Mouse (Mus musculus) heart, embryonic 15.5 days (tissue): ENCODE measurements around the gene Stk32b. TPM values are rescaled to one million over a fixed set of nuclear protein-coding genes. Genes with fewer than 3 reads are reported as not detected.

Experiments used
- ATAC-seq: fragments of 200-750 bp; cut with Nextera tagmentation; replicated peaks from 2 replicates; pipeline ENCODE4 v1.8.0; 2017; ENCODE audit warnings: low read depth, moderate TSS enrichment; ENCODE audit not compliant: insufficient number of reproducible peaks, insufficient read depth, low FRiP score
- H3K27ac ChIP-seq: fragments of 300-500 bp; sonication (generic); 2 replicates; pipeline ENCODE4 v1.5.1; 2015; ENCODE audit warnings: mild to moderate bottlenecking, inconsistent platforms
- H3K27me3 ChIP-seq: fragments of 300-500 bp; sonication (generic); 2 replicates; pipeline ENCODE4 v1.6.1; 2015; ENCODE audit warnings: inconsistent platforms
- H3K36me3 ChIP-seq: fragments of 300-500 bp; sonication (generic); 2 replicates; pipeline ENCODE4 v1.6.1; 2015; ENCODE audit warnings: mild to moderate bottlenecking, inconsistent platforms
- H3K4me1 ChIP-seq: fragments of 300-500 bp; sonication (generic); replicated peaks from 2 replicates; pipeline ENCODE4 v1.6.1; 2015; ENCODE audit warnings: inconsistent platforms
- H3K4me2 ChIP-seq: fragments of 300-500 bp; sonication (generic); 2 replicates; pipeline ENCODE4 v1.6.1; 2015; ENCODE audit warnings: inconsistent platforms, mild to moderate bottlenecking, moderate library complexity
- H3K4me3 ChIP-seq: fragments of 300-500 bp; sonication (generic); 2 replicates; pipeline ENCODE4 v1.5.1; 2015; ENCODE audit warnings: mild to moderate bottlenecking, inconsistent platforms
- H3K9ac ChIP-seq: fragments of 300-500 bp; sonication (generic); 2 replicates; pipeline ENCODE4 v1.6.1; 2015; ENCODE audit warnings: mild to moderate bottlenecking, inconsistent platforms
- H3K9me3 ChIP-seq: fragments of 300-500 bp; sonication (generic); replicated peaks from 2 replicates; pipeline ENCODE4 v1.6.1; 2016; ENCODE audit warnings: inconsistent platforms
- WGBS: fragments of 180-500 bp; shearing (Covaris S2); methylation state at CpG from one replicate; pipeline ENCODE4 v1.1.7; 2015; ENCODE audit warnings: mixed read lengths; 5-methylcytosine and 5-hydroxymethylcytosine counted together
- polyA plus RNA-seq: library from polyadenylated mRNA; unstranded; fragments of >200 nt; fragmentation: Nextera tagmentation; extraction: Ambion mirVana; gene quantifications from 2 replicates; pipeline ENCODE4 v1.2.1, GENCODE M21; 2015

Stk32b gene
- polyA plus RNA-seq, 1 experiment from 2014 or later = 0.79 TPM

DNA sequence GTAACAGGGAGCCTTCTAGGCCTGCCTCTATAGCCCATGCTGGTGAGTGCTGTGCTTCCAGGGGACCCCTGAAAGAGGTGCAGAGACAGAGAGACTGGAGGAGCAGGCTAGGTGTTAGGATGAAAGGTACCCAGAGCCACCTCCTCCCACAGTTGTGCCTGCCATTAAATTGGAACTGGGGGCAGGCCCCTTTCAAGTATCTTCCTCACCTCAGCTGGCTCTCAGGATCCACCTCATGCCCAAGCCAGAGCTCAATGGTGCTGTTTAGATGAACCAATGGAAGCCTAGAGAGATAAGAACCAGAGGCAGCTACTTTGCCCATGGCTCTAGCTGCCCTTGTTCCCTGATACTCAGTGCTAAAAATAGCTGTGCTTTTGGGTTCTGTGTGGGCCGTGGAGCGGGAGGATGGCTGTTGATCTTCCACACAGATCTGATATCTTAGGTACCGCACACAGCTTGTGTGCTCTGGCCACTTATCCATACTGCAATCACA, 221.9 kb downstream of the Stk32b start:
- H3K27me3 ChIP-seq = no peaks in the 10 kb centered on the region
- peak overlapping the region; percentile 22; the same call in 1 of the 2 replicates for H3K4me2 ChIP-seq
- H3K4me1 ChIP-seq = peaks cover 14% of the 10 kb centered on the region
- H3K9ac ChIP-seq = no peak overlapping the region
- H3K27ac ChIP-seq = peak overlapping the region; percentile 57
- no peak overlapping the region for H3K4me3 ChIP-seq
- H3K9me3 ChIP-seq = no peaks in the 10 kb centered on the region
- ATAC-seq = peak; percentile 66
- WGBS = 28% methylated on average over 3 of the region's 3 CpGs
- no peaks in the 10 kb centered on the region for H3K36me3 ChIP-seq

DNA sequence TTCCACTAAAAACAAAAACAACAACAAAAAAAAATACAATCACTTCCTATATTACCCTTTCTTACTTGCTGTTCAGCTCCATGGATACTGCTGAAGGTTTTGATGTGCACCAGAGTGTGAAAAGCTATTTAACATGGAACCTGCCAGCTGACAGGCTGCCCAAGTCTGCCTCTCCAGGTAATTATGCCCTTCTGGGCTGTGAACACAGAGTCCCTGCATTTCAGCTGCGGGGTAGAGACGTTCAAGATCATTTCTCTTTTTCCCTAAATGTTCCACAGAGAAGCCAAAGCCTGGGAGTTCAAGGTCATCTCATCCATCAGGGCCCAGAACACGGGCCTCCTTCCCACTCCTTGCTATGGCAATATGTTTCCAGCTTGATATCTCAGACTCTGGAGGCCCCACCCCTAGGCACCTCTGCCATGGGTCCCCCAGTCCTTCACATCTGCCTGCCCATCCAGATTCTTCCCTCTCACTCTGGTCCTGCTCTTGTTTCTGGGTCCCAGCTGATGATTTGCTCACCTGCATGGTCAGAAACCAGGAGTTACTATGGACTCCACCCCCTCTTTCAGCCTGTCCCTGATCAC, 244.9 kb downstream of the Stk32b start:
- Histone ChIP-seq H3K4me1 (no peaks in the 10 kb centered on the region), H3K4me2 (no peak overlapping the region), H3K27me3 (no peaks in the 10 kb centered on the region), H3K9ac (no peak overlapping the region), H3K36me3 (no peaks in the 10 kb centered on the region), H3K4me3 (no peak overlapping the region), H3K9me3 (no peaks in the 10 kb centered on the region), H3K27ac (no peak overlapping the region)
- 75% methylated on average over 3 of the region's 3 CpGs for WGBS
- ATAC-seq = no peak

DNA sequence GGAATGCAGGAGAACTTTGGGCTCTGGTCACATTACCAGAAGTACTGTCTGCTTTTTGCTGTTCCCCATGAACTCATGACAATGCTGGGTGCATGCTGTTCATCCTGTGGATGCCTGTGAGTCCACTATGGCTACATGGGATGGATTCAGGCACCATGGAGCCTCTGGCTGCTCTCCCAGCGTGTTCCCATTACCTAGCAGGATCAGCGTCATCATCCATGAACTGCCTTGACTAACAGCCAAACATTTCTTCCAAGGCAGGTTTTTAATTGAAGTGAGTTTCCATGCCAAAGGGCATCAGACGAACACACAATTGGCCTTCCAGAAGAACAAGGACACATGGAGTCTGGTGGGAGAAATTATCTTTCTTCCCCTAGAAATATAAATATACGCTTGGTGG, 245.4 kb downstream of the Stk32b start:
- no peak for ATAC-seq
- Histone ChIP-seq H3K4me3 (no peak overlapping the region), H3K4me1 (no peaks in the 10 kb centered on the region), H3K27ac (no peak overlapping the region), H3K27me3 (no peaks in the 10 kb centered on the region), H3K4me2 (no peak overlapping the region), H3K9me3 (no peaks in the 10 kb centered on the region), H3K9ac (no peak overlapping the region), H3K36me3 (no peaks in the 10 kb centered on the region)
- WGBS = 82% methylated on average over 4 of the region's 4 CpGs

DNA sequence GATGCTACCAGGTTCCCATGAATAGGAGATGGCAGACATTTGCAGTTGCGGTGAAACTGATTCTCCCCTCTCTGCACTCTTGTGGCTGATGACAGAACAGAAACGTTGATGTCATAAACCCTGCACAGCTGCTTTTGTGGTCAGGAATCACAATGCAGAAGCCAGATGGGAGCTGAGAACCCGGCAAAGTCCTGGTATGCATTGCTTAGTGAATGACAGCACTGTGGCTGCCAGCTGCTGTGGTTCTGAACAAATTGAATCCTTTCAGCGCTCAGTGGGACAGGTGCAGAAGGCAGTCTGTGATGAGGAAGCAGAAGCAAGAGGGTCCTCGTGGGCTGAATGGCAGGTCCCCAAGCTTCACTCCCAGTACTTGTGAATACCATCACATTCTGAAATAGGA, 247.9 kb downstream of the Stk32b start:
- H3K4me1 ChIP-seq = no peaks in the 10 kb centered on the region
- H3K27me3 ChIP-seq = no peaks in the 10 kb centered on the region
- H3K4me3 ChIP-seq = no peak overlapping the region
- H3K27ac ChIP-seq = no peak overlapping the region
- ATAC-seq = no peak
- 70% methylated on average over 5 of the region's 5 CpGs for WGBS
- no peak overlapping the region for H3K9ac ChIP-seq
- H3K9me3 ChIP-seq = no peaks in the 10 kb centered on the region
- H3K4me2 ChIP-seq = no peak overlapping the region
- H3K36me3 ChIP-seq = no peaks in the 10 kb centered on the region

DNA sequence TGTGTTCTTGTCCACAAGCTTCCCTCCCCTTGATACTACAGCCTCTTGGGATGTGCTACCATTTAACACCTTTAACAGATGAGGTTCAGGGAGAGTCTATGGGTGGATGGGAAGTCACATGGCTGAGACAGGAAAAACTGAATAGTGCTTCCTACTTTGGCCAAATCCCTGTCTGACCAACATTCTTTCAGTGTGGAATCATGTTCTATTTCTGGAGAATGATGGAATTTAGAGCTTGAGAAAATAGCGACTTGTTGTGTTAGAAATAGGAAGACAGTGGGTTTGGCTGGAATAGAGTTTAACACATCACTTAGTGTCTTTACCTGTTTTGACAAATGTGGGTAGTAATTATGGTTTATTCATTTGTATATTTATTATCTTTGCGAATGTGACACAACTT, 249.3 kb downstream of the Stk32b start:
- 53% methylated on average over 2 of the region's 2 CpGs for WGBS
- ATAC-seq = no peak
- no peaks in the 10 kb centered on the region for H3K36me3 ChIP-seq
- no peak overlapping the region for H3K4me2 ChIP-seq
- no peaks in the 10 kb centered on the region for H3K9me3 ChIP-seq
- no peak overlapping the region for H3K27ac ChIP-seq
- no peaks in the 10 kb centered on the region for H3K27me3 ChIP-seq
- no peaks in the 10 kb centered on the region for H3K4me1 ChIP-seq
- no peak overlapping the region for H3K9ac ChIP-seq
- no peak overlapping the region for H3K4me3 ChIP-seq

DNA sequence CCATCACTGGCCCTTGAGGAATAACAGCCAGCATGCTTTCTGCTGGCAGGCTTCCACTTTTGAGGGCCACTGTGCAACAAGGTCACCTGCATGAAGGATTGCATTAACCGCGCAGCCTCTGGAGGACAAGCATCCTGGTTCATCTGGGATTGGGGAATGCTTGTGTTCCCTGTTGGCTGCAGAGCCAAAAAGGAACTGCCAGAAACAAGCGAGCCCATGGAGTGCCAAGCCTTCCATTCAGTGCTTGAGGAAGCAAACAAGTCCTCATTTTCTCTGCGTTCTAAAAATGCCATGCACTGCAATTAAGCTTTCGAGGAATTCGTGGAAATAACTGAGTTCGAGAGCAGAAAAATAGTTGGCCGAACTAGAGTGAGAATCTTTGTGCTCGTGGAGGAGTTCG, 251.5 kb downstream of the Stk32b start:
- 92% methylated on average over 10 of the region's 10 CpGs for WGBS

DNA sequence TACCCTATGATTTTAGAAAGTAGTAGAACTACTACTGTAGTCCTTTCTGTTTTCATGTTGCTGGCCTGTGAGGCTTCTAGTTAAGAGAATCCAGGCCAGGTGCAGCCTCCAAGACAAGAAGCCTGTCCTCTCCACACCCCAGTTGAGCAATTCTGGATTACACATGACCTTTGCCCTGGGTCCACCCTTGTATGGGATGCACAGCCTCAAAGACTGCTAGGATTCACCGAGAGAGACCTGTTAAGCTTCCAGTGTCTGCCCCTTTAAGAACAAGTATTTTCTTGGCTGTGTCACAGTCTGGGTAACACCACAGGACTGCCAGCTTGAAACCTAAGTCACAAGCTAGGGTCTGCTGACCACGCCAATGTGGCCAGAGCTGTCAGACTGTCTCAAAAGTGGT, 258.7 kb downstream of the Stk32b start:
- WGBS = 70% methylated on average over 2 of the region's 2 CpGs
- no peak overlapping the region for H3K4me3 ChIP-seq
- H3K9me3 ChIP-seq = no peaks in the 10 kb centered on the region
- H3K9ac ChIP-seq = no peak overlapping the region
- H3K36me3 ChIP-seq = no peaks in the 10 kb centered on the region
- H3K4me2 ChIP-seq = no peak overlapping the region
- no peaks in the 10 kb centered on the region for H3K4me1 ChIP-seq
- ATAC-seq = no peak
- H3K27ac ChIP-seq = no peak overlapping the region
- H3K27me3 ChIP-seq = no peaks in the 10 kb centered on the region

More for the DNA sequence above, 251.5 kb downstream of the Stk32b start:
- H3K27me3 ChIP-seq = no peaks in the 10 kb centered on the region
- no peaks in the 10 kb centered on the region for H3K9me3 ChIP-seq
- no peak overlapping the region for H3K9ac ChIP-seq
- ATAC-seq = no peak
- H3K4me1 ChIP-seq = no peaks in the 10 kb centered on the region
- no peak overlapping the region for H3K27ac ChIP-seq
- H3K4me3 ChIP-seq = no peak overlapping the region
- H3K4me2 ChIP-seq = no peak overlapping the region
- no peaks in the 10 kb centered on the region for H3K36me3 ChIP-seq

DNA sequence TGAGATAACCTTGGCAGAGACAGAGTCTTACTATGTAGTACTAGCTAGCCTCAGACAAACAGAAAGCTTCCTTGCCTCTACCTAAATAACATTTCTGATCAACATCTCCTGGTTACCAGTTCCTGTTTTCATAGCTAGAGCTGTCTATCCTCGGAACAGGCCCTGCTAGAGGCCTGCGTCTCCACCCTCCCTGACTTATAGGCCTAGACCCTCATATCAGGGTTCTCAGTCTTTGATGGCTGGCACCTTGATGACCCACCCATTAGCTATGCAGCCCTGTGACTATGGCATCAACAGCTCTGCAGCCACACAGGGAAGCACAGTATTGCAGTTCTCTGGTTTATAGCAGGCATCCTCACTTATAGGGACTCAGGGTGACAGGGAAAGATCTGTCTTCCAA, 259.1 kb downstream of the Stk32b start:
- no peaks in the 10 kb centered on the region for H3K36me3 ChIP-seq
- no peak overlapping the region for H3K4me2 ChIP-seq
- H3K27me3 ChIP-seq = no peaks in the 10 kb centered on the region
- 80% methylated on average over 2 of the region's 2 CpGs for WGBS
- H3K27ac ChIP-seq = no peak overlapping the region
- H3K9ac ChIP-seq = no peak overlapping the region
- no peak overlapping the region for H3K4me3 ChIP-seq
- H3K9me3 ChIP-seq = no peaks in the 10 kb centered on the region
- no peak for ATAC-seq
- H3K4me1 ChIP-seq = no peaks in the 10 kb centered on the region

DNA sequence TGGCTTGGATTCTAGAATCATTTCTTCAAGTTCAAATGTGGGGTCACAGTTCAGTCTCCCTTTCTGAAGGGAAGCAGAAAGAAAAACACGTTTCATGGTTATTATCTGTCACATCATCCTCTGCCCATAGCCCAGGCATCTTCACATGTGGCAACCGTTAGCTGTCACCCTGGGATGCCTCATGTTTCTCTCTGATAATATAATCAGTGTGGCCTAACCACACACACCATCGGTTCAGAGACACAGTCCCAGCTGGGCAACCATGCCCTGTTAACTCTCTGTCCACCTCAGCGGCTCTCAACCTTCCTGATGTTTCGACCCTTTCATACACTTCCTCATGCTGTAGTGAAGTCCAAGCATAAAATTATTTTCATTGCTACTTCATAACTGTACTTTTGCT, 259.8 kb downstream of the Stk32b start:
- Histone ChIP-seq H3K4me2 (no peak overlapping the region), H3K27ac (no peak overlapping the region), H3K4me3 (no peak overlapping the region), H3K27me3 (no peaks in the 10 kb centered on the region), H3K9ac (no peak overlapping the region), H3K36me3 (no peaks in the 10 kb centered on the region), H3K9me3 (no peaks in the 10 kb centered on the region), H3K4me1 (no peaks in the 10 kb centered on the region)
- WGBS = 73% methylated on average over 5 of the region's 5 CpGs
- ATAC-seq = no peak

DNA sequence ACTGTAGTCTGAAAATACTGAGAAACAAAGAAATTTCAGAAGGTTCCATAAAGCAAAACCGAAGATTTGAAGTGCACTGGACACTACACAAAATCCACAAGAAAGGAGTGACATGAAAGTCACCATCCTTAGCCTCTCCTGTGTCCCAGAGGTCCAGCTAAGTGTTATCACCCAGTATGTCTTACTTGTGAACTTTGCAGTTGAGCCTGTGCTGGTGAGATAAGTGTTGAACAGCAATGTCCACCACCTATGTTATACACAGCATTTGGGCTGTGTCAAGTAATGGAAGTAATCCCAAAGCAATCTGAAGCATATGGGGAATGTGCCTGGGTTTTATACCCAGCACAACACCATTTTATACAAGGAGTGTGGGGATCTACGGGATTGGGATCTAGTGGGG, 260.4 kb downstream of the Stk32b start:
- Histone ChIP-seq H3K4me3 (no peak overlapping the region), H3K27ac (no peak overlapping the region), H3K9ac (no peak overlapping the region), H3K4me2 (no peak overlapping the region), H3K4me1 (no peaks in the 10 kb centered on the region), H3K27me3 (no peaks in the 10 kb centered on the region), H3K36me3 (no peaks in the 10 kb centered on the region), H3K9me3 (no peaks in the 10 kb centered on the region)
- ATAC-seq = no peak
- 62% methylated on average over 2 of the region's 2 CpGs for WGBS

DNA sequence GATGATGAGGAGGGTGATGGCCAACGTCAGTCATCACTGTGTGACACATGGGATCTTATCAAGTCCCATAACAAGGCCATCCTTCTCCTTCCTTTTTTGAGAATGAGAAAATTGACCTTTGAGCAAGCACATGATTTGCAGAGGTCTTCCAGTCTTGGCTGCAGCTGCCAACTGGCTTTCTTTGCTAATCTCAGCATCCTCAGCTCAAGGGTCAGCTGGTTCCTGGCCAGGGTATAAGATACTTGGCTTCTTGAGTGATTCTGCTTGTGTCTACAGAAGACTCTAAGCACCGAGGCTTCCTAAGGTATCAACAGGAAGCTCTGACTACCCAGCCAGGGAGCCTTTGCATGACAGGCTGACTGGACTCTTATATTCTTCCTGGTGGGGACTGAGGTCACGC, 269.4 kb downstream of the Stk32b start:
- Histone ChIP-seq H3K36me3 (no peaks in the 10 kb centered on the region), H3K27ac (no peak overlapping the region), H3K27me3 (no peaks in the 10 kb centered on the region), H3K4me3 (no peak overlapping the region), H3K9me3 (no peaks in the 10 kb centered on the region), H3K4me1 (no peaks in the 10 kb centered on the region), H3K4me2 (no peak overlapping the region), H3K9ac (no peak overlapping the region)
- ATAC-seq = no peak
- 59% methylated on average over 3 of the region's 3 CpGs for WGBS

DNA sequence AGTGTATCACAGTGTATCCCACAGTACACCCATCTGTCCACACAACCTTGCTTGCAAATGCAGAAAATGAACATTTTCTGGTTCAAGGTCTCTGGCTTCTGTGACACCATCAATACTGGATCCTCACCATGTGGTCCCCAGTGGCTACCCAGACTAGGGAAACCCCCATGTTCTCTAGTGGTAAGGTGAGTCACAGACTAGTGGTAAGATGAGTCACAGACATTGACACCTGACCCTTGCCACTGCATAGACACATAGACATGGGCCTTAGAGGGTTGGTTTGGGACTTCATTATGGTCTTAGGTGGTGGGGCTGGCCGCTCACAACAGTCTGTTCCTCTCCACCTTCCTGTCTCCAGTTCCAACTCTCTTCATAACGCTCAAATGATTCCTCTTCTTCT, 274.2 kb downstream of the Stk32b start:
- no peak for ATAC-seq
- Histone ChIP-seq H3K9ac (no peak overlapping the region), H3K4me3 (no peak overlapping the region), H3K4me1 (no peaks in the 10 kb centered on the region), H3K4me2 (no peak overlapping the region), H3K27ac (no peak overlapping the region), H3K27me3 (no peaks in the 10 kb centered on the region), H3K9me3 (no peaks in the 10 kb centered on the region), H3K36me3 (no peaks in the 10 kb centered on the region)
- 70% methylated on average over 2 of the region's 2 CpGs for WGBS
